Comparison of ENCODE assay signal across 8 mouse cellular contexts in the genomic region with DNA sequence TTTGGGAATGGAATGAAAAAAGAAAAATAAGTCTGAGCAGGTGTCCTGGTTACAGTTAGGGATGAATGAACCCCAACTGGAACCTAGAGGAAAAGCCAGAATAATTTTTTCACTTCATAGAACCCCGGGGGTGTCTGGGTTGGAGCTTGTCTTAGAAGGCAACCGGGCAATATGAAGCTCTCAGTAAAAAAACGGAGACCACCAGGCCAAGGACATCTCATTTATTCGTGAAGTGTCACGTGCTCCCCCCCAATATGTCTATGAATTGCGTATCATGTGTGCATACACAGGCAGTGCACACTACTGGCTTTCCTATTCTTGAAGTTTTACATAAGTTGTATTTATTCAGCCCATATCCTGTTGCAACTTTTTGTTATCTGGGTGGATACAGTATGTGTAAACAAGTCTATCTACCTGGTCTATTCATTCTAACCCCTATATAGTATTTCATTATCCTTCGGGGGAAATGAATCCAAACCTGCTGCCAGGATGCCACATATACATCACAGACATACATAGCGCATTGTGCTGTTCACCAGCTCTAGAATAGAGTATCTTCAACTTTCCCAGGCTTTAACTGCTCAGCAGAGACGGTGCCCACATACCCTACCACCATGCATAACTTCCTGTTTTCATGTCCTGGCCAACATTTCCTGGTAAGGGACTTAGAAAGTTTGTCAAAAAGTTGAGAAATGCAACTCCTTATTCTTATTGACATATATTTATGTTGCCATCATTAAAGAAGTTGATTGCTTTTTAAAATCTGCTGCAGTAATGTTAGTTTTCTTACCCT. TPM values are rescaled to one million over a fixed set of nuclear protein-coding genes. Genes with fewer than 3 reads are reported as not detected.
DNase-seq lines count a peak whose midpoint lies in the region; ATAC-seq and TF ChIP-seq lines count a peak whose summit lies in the region.

No protein-coding gene starts in this region.

- peak overlapping the region; percentile 81 for H3K9ac ChIP-seq in lung, embryonic 15.5 days
- peak overlapping the region; percentile 87 for H3K9ac ChIP-seq in embryonic facial prominence, embryonic 13.5 days
- H3K9ac ChIP-seq in limb, embryonic 12.5 days (replicated peaks), result peak overlapping the region; percentile 84; the same call in 1 of the 2 replicates

- DNase-seq in lung, adult 18-20 months, result no peak
- no peak for DNase-seq in Muller cell, postnatal 12 days (ENCODE audit: inconsistent ontology term)
- DNase-seq in adrenal gland, postnatal 10 days, result no peak
- DNase-seq in spleen, postnatal 4 days (ENCODE audit: low spot score in 2 of 2), result no peak

- 49% methylated on average over 9 of the region's 9 CpGs for WGBS in lung, embryonic 15.5 days
- 54% methylated on average over 9 of the region's 9 CpGs for WGBS in embryonic facial prominence, embryonic 13.5 days
- 61% methylated on average over 9 of the region's 9 CpGs for WGBS in limb, embryonic 12.5 days
- WGBS in small intestine, adult 2 months, result 39% methylated on average over 9 of the region's 9 CpGs

- H3K9me3 ChIP-seq in lung, embryonic 15.5 days, result no peaks in the 10 kb centered on the region
- H3K9me3 ChIP-seq in embryonic facial prominence, embryonic 13.5 days, result no peaks in the 10 kb centered on the region
- no peaks in the 10 kb centered on the region for H3K9me3 ChIP-seq in limb, embryonic 12.5 days

- H3K27ac ChIP-seq in lung, embryonic 15.5 days, result peak overlapping the region; percentile 94; the same call in 1 of the 2 replicates
- H3K27ac ChIP-seq in embryonic facial prominence, embryonic 13.5 days, result no peak overlapping the region
- H3K27ac ChIP-seq in limb, embryonic 12.5 days, result no peak overlapping the region; the same call in 1 of the 2 replicates
- no peak overlapping the region for H3K27ac ChIP-seq in small intestine, adult 2 months (ENCODE audit: insufficient read depth, low read depth, low read length)

- no peaks in the 10 kb centered on the region for H3K27me3 ChIP-seq in lung, embryonic 15.5 days
- H3K27me3 ChIP-seq in embryonic facial prominence, embryonic 13.5 days, result no peaks in the 10 kb centered on the region
- no peaks in the 10 kb centered on the region for H3K27me3 ChIP-seq in limb, embryonic 12.5 days
- no peaks in the 10 kb centered on the region for H3K27me3 ChIP-seq in small intestine, adult 2 months (ENCODE audit: control insufficient read depth, insufficient read depth, low read length)

- TF ChIP-seq POLR2A in small intestine, adult 2 months (IDR thresholded peaks at IDR 0.05; ENCODE audit: low read depth, low read length), result no peak

- ATAC-seq in lung, embryonic 15.5 days (ENCODE audit: borderline replicate concordance, extremely low read depth, low FRiP score, low TSS enrichment), result no peak
- ATAC-seq in embryonic facial prominence, embryonic 13.5 days (ENCODE audit: insufficient number of reproducible peaks, insufficient read depth, low FRiP score, low TSS enrichment, low read depth), result no peak
- no peak for ATAC-seq in limb, embryonic 12.5 days (ENCODE audit: insufficient number of reproducible peaks, insufficient read depth, low FRiP score, low TSS enrichment, low read depth)

- TF ChIP-seq CTCF in small intestine, adult 2 months (IDR thresholded peaks at IDR 0.05; ENCODE audit: extremely low read depth, insufficient read length, insufficient replicate concordance, low read depth, low read length), result no peak

- H3K36me3 ChIP-seq in lung, embryonic 15.5 days, result peaks cover 1% of the 10 kb centered on the region; the same call in 1 of the 2 replicates
- H3K36me3 ChIP-seq in embryonic facial prominence, embryonic 13.5 days, result peaks cover 5% of the 10 kb centered on the region
- peaks cover 7% of the 10 kb centered on the region for H3K36me3 ChIP-seq in limb, embryonic 12.5 days
- H3K36me3 ChIP-seq in small intestine, adult 2 months (ENCODE audit: control insufficient read depth, insufficient read depth, low read length), result peaks cover under 1% of the 10 kb centered on the region; the same call in 1 of the 2 replicates

- H3K4me1 ChIP-seq in lung, embryonic 15.5 days, result 0 out of 2 replicates have a peak, but pooled peaks cover 16% of the 10 kb centered on the region
- peaks cover 22% of the 10 kb centered on the region; the same call in 1 of the 2 replicates for H3K4me1 ChIP-seq in embryonic facial prominence, embryonic 13.5 days
- H3K4me1 ChIP-seq in limb, embryonic 12.5 days (replicated peaks), result peaks cover 9% of the 10 kb centered on the region
- H3K4me1 ChIP-seq in small intestine, adult 2 months (ENCODE audit: control insufficient read depth, insufficient read depth, insufficient read length, low read length), result peaks cover 7% of the 10 kb centered on the region; the same call in 1 of the 2 replicates

- peak overlapping the region; percentile 89 for H3K4me3 ChIP-seq in lung, embryonic 15.5 days
- H3K4me3 ChIP-seq in embryonic facial prominence, embryonic 13.5 days, result peak overlapping the region; percentile 92
- H3K4me3 ChIP-seq in limb, embryonic 12.5 days (replicated peaks), result peak overlapping the region; percentile 85
- H3K4me3 ChIP-seq in small intestine, adult 2 months (ENCODE audit: low read depth, low read length), result peak overlapping the region; percentile 83; the same call in 1 of the 2 replicates

- peak overlapping the region; percentile 93 for H3K4me2 ChIP-seq in lung, embryonic 15.5 days
- peak overlapping the region; percentile 92 for H3K4me2 ChIP-seq in embryonic facial prominence, embryonic 13.5 days
- peak overlapping the region; percentile 64 for H3K4me2 ChIP-seq in limb, embryonic 12.5 days

RNA-seq across cellular contexts. Expression of gene Zfp777, which starts 0.8 kb away (rescaled TPM):
- 7.8 and 8.2 TPM in 2 replicates for polyA plus RNA-seq in lung, embryonic 15.5 days (2015; fragmentation: Nextera tagmentation; extraction: Ambion mirVana)
- 8.4 and 8.7 TPM in 2 replicates for polyA plus RNA-seq in embryonic facial prominence, embryonic 13.5 days (2015; fragmentation: Nextera tagmentation; extraction: Ambion mirVana)
- 10.3 and 10.8 TPM in 2 replicates for polyA plus RNA-seq in limb, embryonic 12.5 days (2016; fragmentation: Nextera tagmentation; extraction: Ambion mirVana)
- 9.4 and 18.0 TPM in 2 replicates for polyA plus RNA-seq in small intestine, adult 2 months (2012; rRNA removed)
- total RNA-seq in adrenal gland, postnatal 10 days (2021), result 10 to 100 TPM; 25.2 to 33.8 TPM

RNA-seq across cellular contexts. Expression of gene Zfp746, which starts 36.9 kb away (rescaled TPM):
- polyA plus RNA-seq in lung, embryonic 15.5 days (2015; fragmentation: Nextera tagmentation; extraction: Ambion mirVana), result 22.2 and 22.3 TPM in 2 replicates
- polyA plus RNA-seq in embryonic facial prominence, embryonic 13.5 days (2015; fragmentation: Nextera tagmentation; extraction: Ambion mirVana), result 23.5 and 27.1 TPM in 2 replicates
- polyA plus RNA-seq in limb, embryonic 12.5 days (2016; fragmentation: Nextera tagmentation; extraction: Ambion mirVana), result 34.8 and 35.3 TPM in 2 replicates
- 7.7 and 16.9 TPM in 2 replicates for polyA plus RNA-seq in small intestine, adult 2 months (2012; rRNA removed)
- total RNA-seq in adrenal gland, postnatal 10 days (2021), result 10 to 100 TPM; 22.6 to 26.4 TPM
